Mouse (Mus musculus): ENCODE results near the gene Gm5127.

Gene Gm5127

GRCm38 (mm10) chrX:106582886-106583285 lies at the start of gene Gm5127:
TSS of gene Gm5127 (plus strand) at chrX:106583186.
- in situ Hi-C loops (cut with MboI; ENCODE audit: low sequenced_read_pairs): no loop called here

GRCm38 (mm10) chrX:106536359-106536758 lies 46.6 kb upstream of the Gm5127 start:
- in situ Hi-C loops (cut with MboI; ENCODE audit: low sequenced_read_pairs): no loop called here

DNA sequence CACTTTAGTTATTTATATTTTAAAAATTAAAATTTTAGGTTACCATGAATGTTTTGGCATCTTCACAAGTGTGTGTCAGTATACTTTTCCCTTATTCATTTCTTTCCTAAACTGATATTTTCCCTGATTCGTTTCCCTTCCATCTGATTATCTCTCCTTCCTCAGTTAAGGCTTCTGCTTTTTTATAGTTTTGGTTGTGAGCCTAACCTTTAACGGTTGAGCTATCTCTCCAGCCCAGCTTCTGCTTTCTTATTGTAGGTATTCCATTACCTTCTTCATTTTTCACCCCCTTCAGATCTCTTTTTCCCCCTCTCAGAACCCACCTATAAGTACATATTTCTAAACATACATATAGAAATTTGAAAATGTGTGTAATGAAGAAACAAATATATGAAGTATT lies 27.5 kb upstream of the Gm5127 start:
- in situ Hi-C loops (cut with MboI; ENCODE audit: low sequenced_read_pairs): no loop called here

GRCm38 (mm10) chrX:106578966-106579365 lies 4.0 kb upstream of the Gm5127 start:
- in situ Hi-C loops (cut with MboI; ENCODE audit: low sequenced_read_pairs): no loop called here

GRCm38 (mm10) chrX:106580410-106580809 lies 2.6 kb upstream of the Gm5127 start:
- in situ Hi-C loops (cut with MboI; ENCODE audit: low sequenced_read_pairs): no loop called here

DNA sequence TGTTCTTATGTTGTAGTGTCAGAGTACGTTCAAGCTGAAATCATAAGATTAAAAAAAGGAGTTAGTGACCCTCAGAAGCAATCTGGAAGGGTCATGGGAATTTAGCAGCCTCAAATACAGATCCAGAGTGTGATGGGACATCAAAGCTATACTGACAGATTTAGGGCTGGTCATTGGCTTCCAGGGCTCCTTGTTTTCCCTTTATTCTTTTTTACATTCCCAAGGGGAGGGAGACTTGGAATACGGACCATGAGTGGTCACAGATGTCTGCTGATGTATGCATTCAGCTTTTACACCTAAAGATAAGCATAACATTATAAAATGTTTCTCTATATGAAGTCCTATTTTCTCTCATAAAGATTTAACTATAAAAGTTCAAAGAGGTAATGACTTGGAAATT lies 789 bp upstream of the Gm5127 start:
- in situ Hi-C loops (cut with MboI; ENCODE audit: low sequenced_read_pairs): no loop called here

- in situ Hi-C loops (cut with MboI; ENCODE audit: low sequenced_read_pairs): no loop called here
These were observed 10.9 kb downstream of the Gm5127 start for GRCm38 (mm10) chrX:106593914-106594313.

DNA sequence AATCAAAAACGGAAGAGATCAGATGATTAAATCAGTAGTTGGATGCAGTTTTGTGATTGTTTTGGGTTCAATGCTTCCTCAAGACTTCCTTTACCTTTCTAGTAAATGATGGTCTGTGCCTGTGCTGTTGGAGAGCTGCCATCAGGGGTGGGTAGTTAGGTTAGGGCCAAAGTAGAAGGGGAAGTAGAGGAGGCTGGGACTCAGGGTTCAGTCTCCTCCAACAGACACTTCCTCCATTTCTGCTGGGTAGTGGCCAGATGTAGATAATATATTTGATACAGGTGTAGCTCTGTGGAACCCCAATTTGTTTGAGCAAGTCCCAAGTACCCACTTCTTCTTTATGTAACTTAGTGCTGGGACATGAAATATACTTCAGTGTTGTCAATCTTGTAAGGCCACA lies 12.9 kb downstream of the Gm5127 start:
- in situ Hi-C loops (cut with MboI; ENCODE audit: low sequenced_read_pairs): no loop called here

DNA sequence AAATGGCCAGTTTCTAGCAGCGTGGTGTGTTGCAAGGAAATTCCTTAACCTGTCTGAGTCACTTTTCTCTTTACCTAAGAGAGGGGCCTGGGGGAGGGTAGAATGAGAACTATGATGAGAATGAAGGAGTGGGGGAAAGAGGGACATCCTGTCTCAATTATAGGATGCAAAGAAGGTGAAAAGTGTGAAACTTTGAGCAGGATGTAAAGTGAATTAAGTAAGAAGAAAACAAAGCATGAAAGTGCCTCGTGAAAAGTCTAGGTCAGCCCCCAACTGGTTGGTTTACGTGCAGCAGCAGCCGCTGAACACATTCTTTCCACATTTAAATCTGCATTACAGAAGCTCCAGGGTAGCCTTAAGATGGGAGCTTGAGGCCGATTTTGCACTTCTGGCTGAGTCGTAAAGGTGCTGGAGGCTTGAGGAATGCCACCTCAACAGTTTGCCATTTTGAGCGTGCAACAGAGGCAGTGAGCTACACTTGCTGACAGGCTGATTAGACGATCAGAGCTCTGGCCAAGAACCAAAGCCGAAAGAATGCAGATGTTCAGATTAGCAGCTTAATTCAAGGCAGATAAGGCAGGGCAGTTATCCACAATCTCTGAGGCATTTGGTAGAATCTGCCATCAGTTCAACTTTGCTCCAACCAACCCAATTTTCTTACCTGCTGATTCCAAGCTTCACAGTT lies 19.7 kb downstream of the Gm5127 start:
- in situ Hi-C loops (cut with MboI; ENCODE audit: low sequenced_read_pairs): no loop called here

- in situ Hi-C loops (cut with MboI; ENCODE audit: low sequenced_read_pairs): no loop called here
These were observed 20.4 kb downstream of the Gm5127 start, which contains the start of gene Cysltr1 for GRCm38 (mm10) chrX:106603386-106603785. TSS of gene Cysltr1 (minus strand) at chrX:106603679.

DNA sequence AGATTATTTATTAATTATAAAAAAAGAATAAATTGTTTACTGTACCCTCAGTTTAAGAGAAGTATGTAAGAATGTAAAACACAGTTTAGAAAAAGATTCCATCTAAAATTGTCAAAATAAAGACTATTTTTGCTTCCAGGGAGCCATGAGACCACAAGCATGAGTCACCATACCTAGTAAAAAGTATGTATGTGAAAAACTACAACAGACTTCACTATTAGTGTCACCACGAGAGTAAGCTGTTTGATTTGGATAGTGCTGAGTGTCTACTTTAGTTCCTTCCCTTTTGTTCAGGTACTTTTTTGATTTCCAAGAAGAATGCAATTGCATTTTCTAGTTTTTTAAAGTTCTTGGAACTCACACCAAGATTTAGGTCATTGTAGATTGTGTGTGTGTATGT lies 39.5 kb downstream of the Gm5127 start:
- in situ Hi-C loops (cut with MboI; ENCODE audit: low sequenced_read_pairs): no loop called here

DNA sequence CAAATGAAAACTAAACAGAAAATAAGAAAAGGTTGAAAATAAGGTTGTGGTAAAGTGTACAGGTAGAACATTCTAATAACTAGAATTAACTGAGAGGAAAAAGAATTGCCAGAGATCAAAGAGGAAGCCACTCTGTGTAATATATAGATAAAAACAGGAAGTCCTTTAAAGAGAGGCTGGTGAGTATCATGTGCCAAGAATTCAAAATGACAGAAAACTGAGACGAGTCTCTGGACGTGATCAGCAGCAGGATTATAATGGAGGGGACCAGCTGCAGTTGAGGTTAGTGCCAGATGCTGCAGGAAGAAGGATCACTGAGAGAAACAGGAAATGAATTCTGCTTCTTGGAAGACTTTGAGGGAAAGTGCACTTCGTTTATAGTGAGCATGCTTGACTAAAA lies 40.7 kb downstream of the Gm5127 start:
- in situ Hi-C loops (cut with MboI; ENCODE audit: low sequenced_read_pairs): no loop called here

- in situ Hi-C loops (cut with MboI; ENCODE audit: low sequenced_read_pairs): no loop called here
These were observed 45.5 kb downstream of the Gm5127 start for GRCm38 (mm10) chrX:106628514-106628913.

GRCm38 (mm10) chrX:106633543-106633942 lies 50.6 kb downstream of the Gm5127 start:
- in situ Hi-C loops (cut with MboI; ENCODE audit: low sequenced_read_pairs): no loop called here

DNA sequence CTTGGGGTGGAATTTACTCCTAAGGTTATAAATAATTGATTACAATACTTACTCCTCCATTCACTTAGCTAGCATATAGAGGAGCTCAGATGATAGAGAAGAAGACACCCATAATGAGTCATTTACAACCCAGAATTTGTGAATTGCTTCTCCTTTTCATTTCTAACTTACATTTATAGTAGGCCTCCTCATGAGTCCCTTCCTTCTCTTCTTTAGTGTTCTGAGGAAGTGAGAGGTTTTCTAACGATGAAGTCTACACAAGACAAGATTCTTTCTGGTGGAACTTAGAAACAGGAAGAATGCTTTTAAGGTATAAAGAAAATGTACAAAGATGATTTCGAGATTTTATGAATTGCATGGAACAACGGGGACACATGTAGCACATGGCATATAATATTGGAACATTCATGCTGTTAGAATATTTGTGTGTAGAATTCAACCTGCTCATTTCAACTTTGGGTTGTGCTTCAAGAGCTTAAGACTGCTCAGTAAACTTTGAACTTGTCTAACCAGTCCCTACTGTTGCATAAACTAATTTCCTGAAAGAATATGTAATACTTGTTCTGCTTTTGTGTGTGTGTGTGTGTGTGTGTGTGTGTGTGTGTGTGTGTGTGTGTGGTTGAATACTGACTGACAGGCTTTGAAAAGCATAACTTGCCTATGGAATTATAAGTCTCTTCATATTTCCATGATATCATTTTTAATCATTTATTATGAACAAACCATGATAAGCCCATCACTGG lies 52.0 kb downstream of the Gm5127 start:
- in situ Hi-C loops (cut with MboI; ENCODE audit: low sequenced_read_pairs): no loop called here

GRCm38 (mm10) chrX:106662101-106662500 lies 79.1 kb downstream of the Gm5127 start:
- in situ Hi-C loops (cut with MboI; ENCODE audit: low sequenced_read_pairs): no loop called here

GRCm38 (mm10) chrX:106704590-106704989 lies 121.6 kb downstream of the Gm5127 start:
- in situ Hi-C loops (cut with MboI; ENCODE audit: low sequenced_read_pairs): no loop called here

GRCm38 (mm10) chrX:106717160-106717559 lies 134.2 kb downstream of the Gm5127 start:
- in situ Hi-C loops (cut with MboI; ENCODE audit: low sequenced_read_pairs): no loop called here

GRCm38 (mm10) chrX:106742241-106742640 lies 159.3 kb downstream of the Gm5127 start:
- in situ Hi-C loops (cut with MboI; ENCODE audit: low sequenced_read_pairs): no loop called here

- in situ Hi-C loops (cut with MboI; ENCODE audit: low sequenced_read_pairs): no loop called here
These were observed 172.3 kb downstream of the Gm5127 start for GRCm38 (mm10) chrX:106755272-106755671.
